Mouse (Mus musculus) G1E (cell line): ENCODE measurements around the gene Usp42. TPM values are rescaled to one million over a fixed set of nuclear protein-coding genes. Genes with fewer than 3 reads are reported as not detected.

Experiments
- ATAC-seq: 2 replicates; pipeline ENCODE4 v1.8.0; 2016; ENCODE audit warnings: mild to moderate bottlenecking; ENCODE audit not compliant: insufficient number of reproducible peaks, poor library complexity, low FRiP score, severe bottlenecking; ENCODE audit errors: extremely low read depth
- DNase-seq: peaks from one replicate; pipeline ENCODE4 v3.0.0; 2012; ENCODE audit warnings: low spot score
- H3K27me3 ChIP-seq: 2 replicates; pipeline ENCODE4 v1.6.1; 2012; ENCODE audit warnings: mild to moderate bottlenecking, low read length, inconsistent platforms; ENCODE audit not compliant: insufficient read depth
- H3K36me3 ChIP-seq: replicated peaks from 2 replicates; pipeline ENCODE3; 2012; ENCODE audit warnings: mild to moderate bottlenecking, inconsistent platforms
- H3K4me1 ChIP-seq: 2 replicates; pipeline ENCODE4 v1.6.1; 2012; ENCODE audit warnings: low read depth, low read length, inconsistent platforms, mixed read lengths; ENCODE audit not compliant: insufficient read depth
- H3K4me3 ChIP-seq: 2 replicates; pipeline ENCODE4 v1.5.1; 2012; ENCODE audit warnings: low read depth, mild to moderate bottlenecking, inconsistent platforms, low read length, moderate library complexity, mixed read lengths
- H3K9me3 ChIP-seq: replicated peaks from 2 replicates; pipeline ENCODE4 v1.6.1; 2012; ENCODE audit warnings: inconsistent platforms
- CTCF ChIP-seq: IDR thresholded peaks from 2 replicates; pipeline ENCODE4 v1.5.1; 2012; ENCODE audit warnings: low read depth, low read length, inconsistent platforms, mixed read lengths
- GATA1 ChIP-seq: IDR thresholded peaks from 2 replicates; pipeline ENCODE4 v1.6.1; 2012; ENCODE audit warnings: borderline replicate concordance, low read length, inconsistent platforms, mixed read lengths
- GATA2 ChIP-seq: IDR thresholded peaks from 2 replicates; pipeline ENCODE4 v1.6.1; 2012; ENCODE audit warnings: low read depth, low read length, inconsistent platforms, borderline replicate concordance
- POLR2AphosphoS5 ChIP-seq: IDR thresholded peaks from 2 replicates; pipeline ENCODE4 v1.6.1; 2012; ENCODE audit warnings: low read depth, low read length, inconsistent platforms; ENCODE audit not compliant: insufficient replicate concordance
- TAL1 ChIP-seq: conservative IDR thresholded peaks from 2 replicates; pipeline ENCODE4 v1.6.1; 2012; ENCODE audit warnings: low read depth, low read length, inconsistent platforms, mixed read lengths
- polyA plus RNA-seq: library from polyadenylated mRNA; stranded (reverse); fragments of >175 nt; gene quantifications from 2 replicates; pipeline ENCODE4 v1.2.3, GENCODE M21; 2012
- total RNA-seq, 2 experiments: library from RNA; stranded (forward) in 1 of 2; stranded (reverse) in 1 of 2; fragments of 200-1000 nt in 1 of 2; fragments of >200 nt in 1 of 2; fragmentation: Nextera tagmentation in 1 of 2; gene quantifications; 2 replicates each; pipeline ENCODE4 v1.2.3; 2014 to 2017

The Usp42 gene
- total and polyA plus RNA-seq, 3 experiments, result 5.6 to 34.7 (median 21.3) TPM

DNA sequence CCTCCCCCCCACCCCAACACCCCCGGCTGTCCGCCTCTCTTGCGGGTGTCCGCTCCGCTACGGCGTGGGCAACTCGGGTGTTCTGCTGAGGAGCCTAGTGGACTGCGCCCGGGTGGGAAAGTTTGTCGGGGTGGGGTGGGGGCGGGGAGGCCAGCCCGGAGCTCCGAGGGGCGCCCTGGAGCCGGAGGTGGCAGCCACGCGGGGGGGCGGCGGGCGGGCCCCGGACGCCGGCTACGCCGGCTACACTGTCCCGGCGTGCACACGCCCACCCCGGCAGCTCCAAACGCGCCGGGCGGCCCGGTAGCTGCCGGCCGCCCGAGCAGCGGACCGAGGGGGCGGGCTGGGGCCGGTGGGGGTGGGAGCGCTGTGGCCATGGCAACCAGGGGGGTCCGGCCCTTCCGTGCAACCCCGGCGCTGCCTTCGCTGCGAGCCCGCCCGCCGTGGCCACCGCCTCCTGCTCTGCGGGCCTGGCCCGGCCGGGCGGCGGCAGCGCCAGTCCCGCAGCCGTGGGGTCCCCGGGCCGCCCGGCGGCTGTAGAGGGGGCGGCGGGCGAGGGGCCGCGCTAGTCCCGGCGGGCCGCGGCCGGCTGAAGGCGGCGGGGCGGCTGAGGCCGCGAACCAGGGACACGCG is 482 bp downstream of the Usp42 start:
- no peaks in the 10 kb centered on the region for H3K9me3 ChIP-seq
- no peak for TF ChIP-seq GATA1
- TF ChIP-seq POLR2AphosphoS5, result no peak
- no peak for TF ChIP-seq TAL1
- no peak for TF ChIP-seq CTCF
- TF ChIP-seq GATA2, result no peak
- peaks cover 18% of the 10 kb centered on the region; the same call in 1 of the 2 replicates for H3K27me3 ChIP-seq
- H3K36me3 ChIP-seq, result peaks cover 16% of the 10 kb centered on the region
- H3K4me3 ChIP-seq, result peak overlapping the region; percentile 85
- peaks cover 21% of the 10 kb centered on the region for H3K4me1 ChIP-seq
- ATAC-seq, result no peak
- DNase-seq, result peak; percentile 64

DNA sequence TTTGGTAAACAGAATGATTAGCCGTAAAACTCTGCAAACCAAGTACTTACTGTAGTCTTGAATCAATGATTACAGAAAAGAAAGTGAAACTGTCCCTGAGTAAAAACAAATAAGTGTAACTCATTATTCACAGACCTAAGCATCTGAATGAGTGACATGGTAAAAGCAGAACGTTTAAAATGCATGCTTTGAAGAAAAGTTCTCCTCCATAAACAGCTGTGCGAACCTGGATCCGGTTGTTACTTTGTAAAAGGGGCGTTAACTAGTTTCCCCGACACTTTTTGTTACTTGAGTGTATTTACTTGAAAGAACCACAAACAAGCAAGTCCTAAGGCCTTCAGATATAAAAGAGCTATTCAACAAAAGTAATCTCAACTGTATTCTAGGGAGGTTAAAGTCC is 1.2 kb downstream of the Usp42 start:
- TF ChIP-seq GATA2 (no peak), TAL1 (no peak), CTCF (no peak), POLR2AphosphoS5 (no peak), GATA1 (no peak)
- Histone ChIP-seq H3K36me3 (peaks cover 21% of the 10 kb centered on the region), H3K4me1 (peaks cover 21% of the 10 kb centered on the region), H3K9me3 (no peaks in the 10 kb centered on the region), H3K27me3 (peaks cover 12% of the 10 kb centered on the region; the same call in 1 of the 2 replicates), H3K4me3 (peak overlapping the region; percentile 85; the same call in 1 of the 2 replicates)
- DNase-seq (no peak), ATAC-seq (no peak)

DNA sequence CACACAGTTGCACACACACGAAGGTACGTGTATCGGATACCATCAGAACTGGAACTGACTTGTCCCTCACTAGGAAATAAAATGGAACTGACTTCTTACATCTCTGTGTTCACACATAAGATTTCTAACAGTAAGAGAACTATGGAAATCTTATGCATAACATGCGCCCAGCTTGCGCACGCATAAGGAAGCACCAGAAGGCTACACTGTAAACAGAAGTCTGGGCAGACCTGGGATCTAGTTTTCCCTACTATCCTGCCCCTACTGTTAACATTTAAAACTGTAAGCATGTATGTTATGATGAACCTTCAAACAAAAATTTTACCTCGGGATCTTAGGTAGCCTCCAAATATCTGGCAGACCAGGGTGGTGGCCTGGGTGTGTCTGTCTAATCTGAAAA is 10.1 kb downstream of the Usp42 start:
- H3K27me3 ChIP-seq, result no peaks in the 10 kb centered on the region
- DNase-seq (no peak), ATAC-seq (no peak)
- no peaks in the 10 kb centered on the region for H3K9me3 ChIP-seq
- no peaks in the 10 kb centered on the region for H3K4me1 ChIP-seq
- H3K36me3 ChIP-seq, result peaks cover 91% of the 10 kb centered on the region
- no peak overlapping the region for H3K4me3 ChIP-seq
- TF ChIP-seq TAL1 (no peak), GATA2 (no peak), POLR2AphosphoS5 (no peak), GATA1 (no peak), CTCF (no peak)

DNA sequence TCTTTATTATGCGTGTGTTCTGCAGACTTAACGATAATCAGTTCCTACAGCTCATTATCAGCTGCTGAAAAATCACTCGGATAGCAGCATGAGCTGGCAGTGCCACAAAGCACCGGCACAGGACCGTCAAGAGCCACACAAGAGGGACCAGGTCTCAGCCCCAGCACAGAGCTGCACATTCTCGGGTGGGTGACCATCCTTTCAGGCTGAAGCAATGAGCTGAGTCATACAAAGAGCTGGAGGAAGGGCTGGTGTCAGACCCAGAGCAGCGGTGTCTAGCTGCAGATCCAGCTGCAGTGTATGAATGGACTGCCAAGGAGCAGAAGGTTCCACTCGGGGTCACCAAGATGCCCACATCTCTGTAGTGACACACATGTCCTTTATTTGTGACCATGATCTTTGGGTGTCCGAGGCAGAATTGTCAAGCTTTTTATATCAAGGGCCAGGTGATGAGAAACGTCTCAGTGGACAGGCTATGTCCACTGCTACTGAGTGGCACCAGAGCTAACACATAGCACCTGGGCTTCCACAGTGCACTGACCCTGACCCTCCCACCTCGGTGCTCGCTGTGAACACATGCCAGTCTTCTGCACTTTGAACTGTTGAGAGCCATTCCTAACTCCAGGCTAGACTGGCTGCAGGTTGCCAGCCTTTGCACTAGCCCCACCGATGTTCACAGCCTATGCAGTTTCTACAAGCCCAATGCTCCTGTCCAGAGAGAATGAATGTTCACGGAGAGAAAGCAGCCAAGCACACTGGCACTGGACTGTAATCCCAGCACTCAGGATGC is 19.9 kb downstream of the Usp42 start:
- H3K4me3 ChIP-seq, result no peak overlapping the region
- no peaks in the 10 kb centered on the region for H3K27me3 ChIP-seq
- ATAC-seq (no peak; the same call in 1 of the 2 replicates), DNase-seq (no peak)
- no peaks in the 10 kb centered on the region for H3K9me3 ChIP-seq
- H3K36me3 ChIP-seq, result peaks cover 95% of the 10 kb centered on the region
- TF ChIP-seq GATA2, result no peak
- TF ChIP-seq GATA1, result no peak
- TF ChIP-seq POLR2AphosphoS5, result 0 out of 2 replicates have a peak, but pooled peaks have one; percentile 47
- no peak for TF ChIP-seq TAL1
- no peak for TF ChIP-seq CTCF
- H3K4me1 ChIP-seq, result peaks cover 23% of the 10 kb centered on the region

DNA sequence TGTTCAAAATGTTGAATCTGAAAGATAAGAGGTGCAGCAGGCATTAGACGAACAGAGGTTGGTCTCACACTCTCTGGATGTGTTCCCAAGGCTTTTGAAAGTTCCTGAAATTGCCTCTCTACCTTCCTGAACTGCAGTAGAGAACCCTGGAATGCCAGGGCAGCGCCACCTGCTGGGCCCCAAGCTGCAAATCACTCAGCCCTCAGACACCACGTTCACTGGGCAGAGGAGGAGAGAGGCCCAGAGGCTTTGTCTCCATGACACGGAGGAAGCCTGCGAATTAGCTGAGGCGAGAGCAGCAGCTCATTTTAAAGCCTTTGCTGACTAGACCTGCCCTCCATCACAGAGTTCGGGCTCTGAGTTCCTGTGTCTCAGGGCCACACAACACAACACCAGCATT is 20.8 kb downstream of the Usp42 start:
- TF ChIP-seq POLR2AphosphoS5 (no peak), GATA2 (no peak), CTCF (peak; percentile 41; the same call in 1 of the 2 replicates)
- Histone ChIP-seq H3K9me3 (no peaks in the 10 kb centered on the region), H3K27me3 (no peaks in the 10 kb centered on the region), H3K36me3 (peaks cover 95% of the 10 kb centered on the region), H3K4me1 (peaks cover 30% of the 10 kb centered on the region), H3K4me3 (no peak overlapping the region)
- ATAC-seq, result no peak
- DNase-seq, result peak; percentile 54

DNA sequence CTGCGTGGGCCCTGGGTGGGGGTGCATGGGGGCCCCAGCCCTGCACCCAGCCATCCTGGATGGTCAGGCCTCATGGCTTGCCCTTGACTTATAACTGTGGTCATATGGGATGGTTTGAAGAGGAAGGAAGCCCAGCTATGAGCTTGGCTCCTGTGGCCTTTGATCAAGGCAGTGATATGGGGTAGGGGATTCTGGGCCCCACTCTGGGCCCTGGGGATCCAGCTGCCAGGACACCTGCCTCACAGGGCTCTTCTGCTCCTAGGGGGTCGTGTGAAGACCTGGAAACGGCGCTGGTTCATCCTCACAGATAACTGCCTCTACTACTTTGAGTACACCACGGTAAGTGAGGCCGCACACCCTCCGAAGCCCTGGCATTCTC is 25.3 kb downstream of the Usp42 start:
- DNase-seq (no peak), ATAC-seq (no peak)
- TF ChIP-seq POLR2AphosphoS5, result no peak
- no peaks in the 10 kb centered on the region for H3K27me3 ChIP-seq
- H3K4me3 ChIP-seq, result no peak overlapping the region
- H3K4me1 ChIP-seq, result peaks cover 62% of the 10 kb centered on the region
- peaks cover 95% of the 10 kb centered on the region for H3K36me3 ChIP-seq
- H3K9me3 ChIP-seq, result no peaks in the 10 kb centered on the region
